Mouse (Mus musculus): ENCODE measurements around the gene Kmt5b. TPM values are rescaled to one million over a fixed set of nuclear protein-coding genes. Genes with fewer than 3 reads are reported as not detected.
A peak's percentile ranks its signal among the peaks of the same experiment; 100 is the strongest.

The Kmt5b gene
- polyA plus RNA-seq, 1 experiment from 2014 or later: 20.0 TPM

DNA sequence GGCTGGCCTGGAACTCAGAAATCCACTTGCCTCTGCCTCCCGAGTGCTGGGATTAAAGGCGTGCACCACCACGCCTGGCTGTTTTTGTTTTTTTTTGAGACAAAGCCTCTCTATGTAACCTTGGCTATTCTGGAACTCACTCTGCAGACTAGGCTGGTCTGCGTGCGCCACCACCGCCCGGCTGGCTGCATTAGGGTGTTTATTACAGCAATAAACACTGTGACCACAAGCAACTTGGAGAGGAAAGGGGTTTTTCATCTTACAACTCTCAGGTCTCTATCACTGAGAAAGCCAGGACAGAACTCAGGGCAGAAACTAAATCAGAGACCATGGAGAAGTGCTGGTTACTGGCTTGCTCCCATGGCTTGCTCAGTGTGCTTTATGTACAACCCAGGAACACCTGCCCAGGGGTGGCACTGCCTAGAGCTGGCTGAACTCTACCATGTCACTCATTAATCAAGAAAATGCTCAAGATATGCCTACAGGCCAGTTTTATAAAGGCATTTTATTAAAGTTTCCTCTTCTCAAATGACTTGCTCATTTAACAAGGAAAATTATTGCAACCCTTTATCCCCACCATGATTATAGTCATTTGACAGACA, 81.1 kb downstream of the Kmt5b start:
- Histone ChIP-seq H3K9me3 (replicated peaks; ENCODE audit: low read length) (no peaks in the 10 kb centered on the region), H3K4me2 (ENCODE audit: low read length) (no peak overlapping the region), H3K9ac (ENCODE audit: low read depth, low read length) (no peak overlapping the region), H3K27me3 (ENCODE audit: insufficient read depth, low read length) (no peaks in the 10 kb centered on the region), H3K36me3 (ENCODE audit: insufficient read depth, low read length) (no peaks in the 10 kb centered on the region), H3K4me1 (replicated peaks; ENCODE audit: insufficient read depth, low read length) (peaks cover 5% of the 10 kb centered on the region; the same call in 1 of the 2 replicates), H3K27ac (peak overlapping the region; percentile 58; the same call in 1 of the 2 replicates), H3K4me3 (replicated peaks; ENCODE audit: low read depth, low read length) (no peak overlapping the region)
- ATAC-seq (replicated peaks; ENCODE audit: low FRiP score, low read depth) (no peak), DNase-seq (ENCODE audit: low spot score) (no peak)
- no peak for TF ChIP-seq CTCF (IDR thresholded peaks at IDR 0.05; ENCODE audit: low read depth)
- WGBS: 43% methylated on average over 7 of the region's 7 CpGs

DNA sequence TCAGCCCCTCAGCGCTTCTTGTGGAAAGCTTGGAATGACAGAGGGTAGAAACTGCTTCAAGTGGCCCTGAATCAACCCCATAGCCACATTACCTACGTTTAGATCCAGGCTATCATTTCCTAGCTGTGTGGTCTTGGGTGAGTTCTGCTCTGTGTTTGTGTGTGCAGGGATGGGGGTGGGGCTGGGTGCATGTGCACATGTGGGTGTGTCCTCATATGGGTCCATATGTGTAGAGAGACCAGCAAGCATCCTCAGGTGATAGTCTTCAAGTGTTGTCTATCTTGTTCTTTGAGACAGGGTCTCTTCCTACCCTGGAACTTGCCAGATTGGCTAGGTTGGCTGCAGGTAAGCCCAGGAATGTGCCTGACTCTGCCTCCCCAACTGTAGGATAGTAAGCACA, 82.0 kb downstream of the Kmt5b start:
- no peak for DNase-seq (ENCODE audit: low spot score)
- Histone ChIP-seq H3K27me3 (ENCODE audit: insufficient read depth, low read length) (no peaks in the 10 kb centered on the region), H3K9me3 (replicated peaks; ENCODE audit: low read length) (no peaks in the 10 kb centered on the region), H3K36me3 (ENCODE audit: insufficient read depth, low read length) (no peaks in the 10 kb centered on the region), H3K4me3 (replicated peaks; ENCODE audit: low read depth, low read length) (no peak overlapping the region), H3K27ac (0 out of 2 replicates have a peak overlapping the region, but pooled peaks have one; percentile 58), H3K4me2 (ENCODE audit: low read length) (no peak overlapping the region), H3K9ac (ENCODE audit: low read depth, low read length) (no peak overlapping the region), H3K4me1 (replicated peaks; ENCODE audit: insufficient read depth, low read length) (peaks cover 5% of the 10 kb centered on the region; the same call in 1 of the 2 replicates)
- no peak for TF ChIP-seq CTCF (IDR thresholded peaks at IDR 0.05; ENCODE audit: low read depth)
- no peak for ATAC-seq (replicated peaks; ENCODE audit: low FRiP score, low read depth)
- WGBS: 91% methylated on average over 2 of the region's 2 CpGs

DNA sequence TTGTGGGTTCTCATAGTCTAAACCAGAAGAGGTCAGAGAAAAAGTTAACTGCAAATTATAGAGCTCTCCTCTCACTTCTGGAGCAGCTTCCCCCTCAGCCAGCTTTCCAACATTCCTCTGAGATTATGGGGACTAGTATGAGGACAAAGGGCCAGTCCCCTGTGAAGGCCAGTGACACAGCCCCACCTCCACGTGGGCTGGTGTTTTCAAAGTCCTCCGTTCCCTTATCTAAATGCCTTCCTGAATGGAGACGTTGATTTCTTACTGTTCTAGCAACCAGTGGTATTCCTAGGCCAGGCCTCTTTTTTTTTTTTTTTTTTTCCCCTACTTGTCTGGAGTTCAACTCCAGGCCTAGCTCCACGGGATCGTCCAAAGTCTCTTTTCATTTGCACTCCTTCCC, 82.9 kb downstream of the Kmt5b start:
- WGBS: 58% methylated on average over 5 of the region's 5 CpGs
- H3K4me1 ChIP-seq (replicated peaks; ENCODE audit: insufficient read depth, low read length): peaks cover 5% of the 10 kb centered on the region; the same call in 1 of the 2 replicates
- H3K36me3 ChIP-seq (ENCODE audit: insufficient read depth, low read length): no peaks in the 10 kb centered on the region
- no peak for DNase-seq (ENCODE audit: low spot score)
- no peak for ATAC-seq (replicated peaks; ENCODE audit: low FRiP score, low read depth)
- no peak overlapping the region for H3K9ac ChIP-seq (ENCODE audit: low read depth, low read length)
- no peak overlapping the region for H3K4me2 ChIP-seq (ENCODE audit: low read length)
- TF ChIP-seq CTCF (IDR thresholded peaks at IDR 0.05; ENCODE audit: low read depth): no peak
- H3K4me3 ChIP-seq (replicated peaks; ENCODE audit: low read depth, low read length): no peak overlapping the region
- no peaks in the 10 kb centered on the region for H3K27me3 ChIP-seq (ENCODE audit: insufficient read depth, low read length)
- H3K27ac ChIP-seq: peak overlapping the region; percentile 99
- no peaks in the 10 kb centered on the region for H3K9me3 ChIP-seq (replicated peaks; ENCODE audit: low read length)

DNA sequence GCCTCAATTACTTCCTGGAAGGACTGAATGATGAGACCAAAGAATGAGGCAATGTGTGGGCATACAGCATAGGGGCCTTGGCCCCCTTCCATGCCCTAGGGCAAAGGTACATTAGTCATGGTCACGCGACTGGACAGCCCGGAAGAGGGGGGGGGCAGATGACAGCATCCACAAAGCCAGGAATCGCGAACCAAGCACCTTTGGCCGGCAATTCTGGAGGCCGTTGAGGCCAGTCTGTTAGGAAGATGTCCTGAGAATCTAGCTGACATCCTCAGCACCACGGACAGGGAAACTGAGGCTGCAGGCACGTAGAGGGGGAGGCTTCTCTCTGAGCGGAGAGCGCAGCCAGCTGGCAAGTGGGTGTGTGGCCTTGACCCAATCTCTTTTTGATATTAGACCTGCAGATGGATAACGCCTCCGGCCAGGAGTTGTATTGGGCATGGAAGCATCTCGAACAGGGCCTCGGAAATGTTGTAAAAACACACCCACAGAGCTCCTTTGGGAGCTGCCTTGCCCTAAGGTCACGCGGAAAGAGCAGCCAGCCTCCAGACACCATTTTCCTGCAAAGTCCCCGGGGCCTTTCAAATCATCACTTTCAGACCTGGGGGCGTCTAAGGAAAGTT, 83.7 kb downstream of the Kmt5b start:
- no peak for TF ChIP-seq CTCF (IDR thresholded peaks at IDR 0.05; ENCODE audit: low read depth)
- Histone ChIP-seq H3K4me1 (replicated peaks; ENCODE audit: insufficient read depth, low read length) (peaks cover 9% of the 10 kb centered on the region; the same call in 1 of the 2 replicates), H3K4me3 (replicated peaks; ENCODE audit: low read depth, low read length) (peak overlapping the region; percentile 65), H3K9ac (ENCODE audit: low read depth, low read length) (0 out of 2 replicates have a peak overlapping the region, but pooled peaks have one; percentile 33), H3K9me3 (replicated peaks; ENCODE audit: low read length) (no peaks in the 10 kb centered on the region), H3K36me3 (ENCODE audit: insufficient read depth, low read length) (no peaks in the 10 kb centered on the region), H3K27me3 (ENCODE audit: insufficient read depth, low read length) (no peaks in the 10 kb centered on the region), H3K4me2 (ENCODE audit: low read length) (peak overlapping the region; percentile 75), H3K27ac (peak overlapping the region; percentile 99)
- DNase-seq (ENCODE audit: low spot score): peak; percentile 35
- WGBS: 4% methylated on average over 19 of the region's 19 CpGs
- peak; percentile 38 for ATAC-seq (replicated peaks; ENCODE audit: low FRiP score, low read depth)

DNA sequence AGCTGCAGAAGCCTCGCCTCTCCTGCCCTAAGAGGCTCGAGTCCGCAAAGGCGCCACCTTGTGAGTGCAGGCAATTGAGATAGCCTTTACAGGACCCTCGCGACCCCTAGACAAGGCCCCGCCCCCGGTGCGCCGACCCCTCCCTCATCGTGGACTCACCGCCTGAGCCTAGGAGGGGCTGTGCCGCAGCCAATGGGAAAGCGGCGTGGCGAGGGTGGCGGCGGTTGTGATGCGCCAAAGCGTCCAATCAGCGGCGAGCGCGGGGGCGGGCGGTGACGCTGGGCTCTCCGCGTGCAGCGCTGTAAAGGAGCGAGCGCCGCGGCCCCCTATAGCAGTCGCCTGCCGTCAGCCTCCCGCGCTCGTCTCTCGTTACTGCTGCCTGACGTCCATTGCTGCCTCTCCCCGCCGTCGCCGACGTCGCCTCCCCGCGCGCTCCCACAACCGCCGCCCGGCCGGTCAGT, 84.3 kb downstream of the Kmt5b start, which contains the start of gene Chka:
TSS of gene Chka (plus strand) at position 272 of the 461 bp plus-strand sequence.
- Histone ChIP-seq H3K27me3 (ENCODE audit: insufficient read depth, low read length) (no peaks in the 10 kb centered on the region), H3K36me3 (ENCODE audit: insufficient read depth, low read length) (no peaks in the 10 kb centered on the region), H3K4me3 (replicated peaks; ENCODE audit: low read depth, low read length) (peak within 1 kb of the TSS; percentile 65), H3K4me1 (replicated peaks; ENCODE audit: insufficient read depth, low read length) (peaks cover 9% of the 10 kb centered on the region; the same call in 1 of the 2 replicates), H3K4me2 (ENCODE audit: low read length) (peak within 1 kb of the TSS; percentile 75), H3K9me3 (replicated peaks; ENCODE audit: low read length) (no peaks in the 10 kb centered on the region), H3K27ac (peak within 1 kb of the TSS; percentile 99), H3K9ac (ENCODE audit: low read depth, low read length) (peak within 1 kb of the TSS; percentile 87)
- peak; percentile 99 for DNase-seq (ENCODE audit: low spot score)
- TF ChIP-seq CTCF (IDR thresholded peaks at IDR 0.05; ENCODE audit: low read depth): peak; percentile 50
- WGBS: under 1% methylated on average over 27 of the region's 54 CpGs
- ATAC-seq (replicated peaks; ENCODE audit: low FRiP score, low read depth): peak; percentile 96

DNA sequence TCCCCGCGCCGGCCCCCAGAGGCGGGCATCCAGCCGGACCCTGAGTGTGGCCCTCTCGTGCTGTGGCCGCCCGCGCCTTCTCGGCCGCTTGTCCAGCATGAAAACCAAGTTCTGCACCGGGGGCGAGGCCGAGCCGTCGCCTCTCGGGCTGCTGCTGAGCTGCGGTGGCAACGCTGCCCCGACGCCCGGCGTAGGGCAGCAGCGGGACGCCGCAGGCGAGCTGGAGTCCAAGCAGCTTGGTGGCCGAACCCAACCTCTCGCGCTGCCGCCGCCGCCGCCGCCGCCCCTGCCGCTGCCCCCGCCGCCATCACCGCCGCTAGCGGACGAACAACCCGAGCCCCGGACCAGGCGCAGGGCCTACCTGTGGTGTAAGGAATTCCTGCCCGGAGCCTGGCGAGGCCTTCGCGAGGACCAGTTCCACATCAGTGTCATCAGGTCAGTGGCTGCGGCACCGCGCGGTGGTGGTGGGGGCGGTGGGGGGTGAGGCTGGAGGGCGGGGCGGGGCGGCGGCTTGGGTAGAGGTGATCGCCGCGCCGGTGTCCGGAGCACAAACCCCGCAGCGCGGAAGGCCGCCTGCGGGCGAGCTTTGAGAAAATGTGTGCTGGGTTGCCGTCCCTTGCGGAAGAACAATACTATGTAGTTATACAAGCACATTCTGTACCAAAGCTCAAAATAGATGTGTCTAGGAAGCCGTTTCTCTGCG, 84.9 kb downstream of the Kmt5b start:
- Histone ChIP-seq H3K4me2 (ENCODE audit: low read length) (peak overlapping the region; percentile 75), H3K36me3 (ENCODE audit: insufficient read depth, low read length) (no peaks in the 10 kb centered on the region), H3K4me1 (replicated peaks; ENCODE audit: insufficient read depth, low read length) (peaks cover 9% of the 10 kb centered on the region; the same call in 1 of the 2 replicates), H3K4me3 (replicated peaks; ENCODE audit: low read depth, low read length) (peak overlapping the region; percentile 65), H3K9me3 (replicated peaks; ENCODE audit: low read length) (no peaks in the 10 kb centered on the region), H3K27ac (peak overlapping the region; percentile 99), H3K9ac (ENCODE audit: low read depth, low read length) (peak overlapping the region; percentile 87), H3K27me3 (ENCODE audit: insufficient read depth, low read length) (no peaks in the 10 kb centered on the region)
- peak; percentile 69 for DNase-seq (ENCODE audit: low spot score)
- TF ChIP-seq CTCF (IDR thresholded peaks at IDR 0.05; ENCODE audit: low read depth): no peak
- under 1% methylated on average over 72 of the region's 74 CpGs for WGBS
- peak; percentile 29; the same call in 1 of the 2 replicates for ATAC-seq (replicated peaks; ENCODE audit: low FRiP score, low read depth)
